In genomic region chr15:6574283-6574960, GRCm38 (mm10) we compare ENCODE assay signal across 11 mouse cellular contexts. TPM values are rescaled to one million over a fixed set of nuclear protein-coding genes. Genes with fewer than 3 reads are reported as not detected.
DNase-seq lines count a peak whose midpoint lies in the region; ATAC-seq and TF ChIP-seq lines count a peak whose summit lies in the region.
"Had no signal": no experiment of that assay in that cellular context is flagged by ENCODE, and none has a peak within 500 bp of the region (broad histone marks: within the 10 kb centered on the region; RNA-seq: fewer than 3 reads in every experiment).

No protein-coding gene starts in this region.

- peak; percentile 30 for DNase-seq in liver, postnatal 0 days
- no peak for DNase-seq in liver
- peak; percentile 80 for DNase-seq in T-cell, adult 2 months (ENCODE audit: low spot score)
- DNase-seq in lung, postnatal 25 days (ENCODE audit: low spot score): peak; percentile 40
- peak; percentile 56 to 67 for DNase-seq in thymus, postnatal 36 days
- no peak for DNase-seq in testis, postnatal 14 days (ENCODE audit: low spot score)
- no peak for DNase-seq in forebrain, embryonic 14.5 days (ENCODE audit: low spot score)
- DNase-seq in right cerebral cortex, adult 2 months (ENCODE audit: low spot score in 2 of 2): no peak
- DNase-seq: cerebellum, adult 11 months; gastrocnemius, postnatal 36 days had no signal

- peaks cover 6% of the 10 kb centered on the region for H3K4me1 ChIP-seq in liver, postnatal 0 days (ENCODE audit: insufficient read depth)
- H3K4me1 ChIP-seq in forebrain, embryonic 14.5 days (ENCODE audit: control insufficient read depth, insufficient read depth, low read length): no peaks in the 10 kb centered on the region

- H3K36me3 ChIP-seq in liver, postnatal 0 days (replicated peaks; ENCODE audit: insufficient read depth, low read length): no peaks in the 10 kb centered on the region
- no peaks in the 10 kb centered on the region for H3K36me3 ChIP-seq in forebrain, embryonic 14.5 days (ENCODE audit: control insufficient read depth, insufficient read depth, low read length)
- H3K36me3 ChIP-seq: neural tube, embryonic 15.5 days had no signal

- no peak overlapping the region; the same call in 1 of the 2 replicates for H3K4me2 ChIP-seq in liver, postnatal 0 days (ENCODE audit: low read depth, low read length)
- H3K4me2 ChIP-seq in forebrain, embryonic 14.5 days (ENCODE audit: low read length): no peak overlapping the region
- H3K4me2 ChIP-seq: neural tube, embryonic 15.5 days had no signal

- WGBS in liver, postnatal 0 days (ENCODE audit: insufficient replicate concordance): 28% methylated on average over 5 of the region's 5 CpGs
- 60% methylated on average over 5 of the region's 5 CpGs for WGBS in forebrain, embryonic 14.5 days

- H3K4me3 ChIP-seq in liver, postnatal 0 days (ENCODE audit: low read depth, low read length): no peak overlapping the region
- no peak overlapping the region for H3K4me3 ChIP-seq in forebrain, embryonic 14.5 days (ENCODE audit: low read depth, low read length)
- H3K4me3 ChIP-seq: neural tube, embryonic 15.5 days had no signal

- peak; percentile 40 for ATAC-seq in liver, postnatal 0 days
- no peak for ATAC-seq in forebrain, embryonic 14.5 days

- H3K9ac ChIP-seq in liver, postnatal 0 days (replicated peaks): no peak overlapping the region
- H3K9ac ChIP-seq in forebrain, embryonic 14.5 days (ENCODE audit: low read length): no peak overlapping the region
- H3K9ac ChIP-seq: neural tube, embryonic 15.5 days had no signal

- H3K27ac ChIP-seq in liver, postnatal 0 days (ENCODE audit: low read depth): no peak overlapping the region
- H3K27ac ChIP-seq in forebrain, embryonic 14.5 days (ENCODE audit: low read depth, low read length): no peak overlapping the region
- H3K27ac ChIP-seq: neural tube, embryonic 15.5 days had no signal

- no peaks in the 10 kb centered on the region for H3K27me3 ChIP-seq in liver, postnatal 0 days (ENCODE audit: insufficient read depth, low read length)
- no peaks in the 10 kb centered on the region for H3K27me3 ChIP-seq in forebrain, embryonic 14.5 days (replicated peaks; ENCODE audit: control insufficient read depth, insufficient read depth, low read length)
- H3K27me3 ChIP-seq: neural tube, embryonic 15.5 days had no signal

- no peaks in the 10 kb centered on the region for H3K9me3 ChIP-seq in liver, postnatal 0 days (ENCODE audit: low read length)
- no peaks in the 10 kb centered on the region for H3K9me3 ChIP-seq in forebrain, embryonic 14.5 days (replicated peaks; ENCODE audit: control insufficient read depth, low read length)
- H3K9me3 ChIP-seq: neural tube, embryonic 15.5 days had no signal

- no peak for TF ChIP-seq CTCF in liver, postnatal 0 days (IDR thresholded peaks at IDR 0.05; ENCODE audit: low read depth)

- no peak for TF ChIP-seq EP300 in liver, postnatal 0 days (IDR thresholded peaks at IDR 0.05; ENCODE audit: low read depth)

RNA-seq across cellular contexts. Expression of gene Fyb, which starts 51.8 kb away (rescaled TPM):
- polyA plus RNA-seq in liver, postnatal 0 days (2015; fragmentation: Nextera tagmentation; extraction: Ambion mirVana): 28.0 and 29.7 TPM in 2 replicates
- polyA plus RNA-seq in forebrain, embryonic 14.5 days (2014; fragmentation: Nextera tagmentation; extraction: Ambion mirVana): 1.7 and 2.2 TPM in 2 replicates

Comparison
In these comparisons a context has a peak if more than half of its experiments do, and no peak if none do; other contexts are left out.
1. DNase-seq: peak in liver, postnatal 0 days (single experiment), T-cell, adult 2 months (single experiment), lung, postnatal 25 days (single experiment) and thymus, postnatal 36 days (2 of 2); none in liver (single experiment), testis, postnatal 14 days (single experiment), forebrain, embryonic 14.5 days (single experiment) and right cerebral cortex, adult 2 months (0 of 2).